Mouse (Mus musculus) hindbrain, embryonic 12.5 days (tissue): ENCODE measurements around the gene Map4k4. TPM values are rescaled to one million over a fixed set of nuclear protein-coding genes. Genes with fewer than 3 reads are reported as not detected.

ENCODE experiments used
- ATAC-seq: fragments of 200-750 bp; cut with Nextera tagmentation; 2 replicates; pipeline ENCODE4 v1.8.0; 2017; ENCODE audit warnings: moderate TSS enrichment; ENCODE audit not compliant: low FRiP score
- H3K27ac ChIP-seq: fragments of 300-500 bp; sonication (generic); 2 replicates; pipeline ENCODE4 v1.5.1; 2016; ENCODE audit warnings: mild to moderate bottlenecking
- H3K27me3 ChIP-seq: fragments of 300-500 bp; sonication (generic); 2 replicates; pipeline ENCODE4 v1.6.1; 2016; ENCODE audit warnings: mild to moderate bottlenecking
- H3K36me3 ChIP-seq: fragments of 300-500 bp; sonication (generic); 2 replicates; pipeline ENCODE4 v1.6.1; 2016; ENCODE audit warnings: mild to moderate bottlenecking
- H3K4me1 ChIP-seq: fragments of 300-500 bp; sonication (generic); 2 replicates; pipeline ENCODE4 v1.6.1; 2016
- H3K4me2 ChIP-seq: fragments of 300-500 bp; sonication (generic); replicated peaks from 2 replicates; pipeline ENCODE4 v1.6.1; 2016; ENCODE audit warnings: mild to moderate bottlenecking
- H3K4me3 ChIP-seq: fragments of 300-500 bp; sonication (generic); 2 replicates; pipeline ENCODE4 v1.5.1; 2016; ENCODE audit warnings: mild to moderate bottlenecking
- H3K9ac ChIP-seq: fragments of 300-500 bp; sonication (generic); 2 replicates; pipeline ENCODE4 v1.6.1; 2016; ENCODE audit warnings: mild to moderate bottlenecking, moderate library complexity
- H3K9me3 ChIP-seq: fragments of 300-500 bp; sonication (generic); replicated peaks from 2 replicates; pipeline ENCODE4 v1.6.1; 2016; ENCODE audit warnings: mild to moderate bottlenecking
- WGBS: fragments of 180-500 bp; shearing (Covaris S2); methylation state at CpG from one replicate; pipeline ENCODE4 v1.1.7; 2016; 5-methylcytosine and 5-hydroxymethylcytosine counted together
- polyA plus RNA-seq: library from polyadenylated mRNA; unstranded; fragments of >200 nt; fragmentation: Nextera tagmentation; extraction: Ambion mirVana; gene quantifications from 2 replicates; pipeline ENCODE4 v1.2.1, GENCODE M21; 2016

Gene Map4k4
- 65.6 and 66.2 TPM in 2 replicates for polyA plus RNA-seq

GRCm38 (mm10) chr1:39900181-39901005, at the start of gene Map4k4:
TSS of gene Map4k4 (plus strand) at chr1:39900913.
- H3K4me3 ChIP-seq = peak within 1 kb of the TSS; percentile 96
- peak within 1 kb of the TSS; percentile 100 for H3K9ac ChIP-seq
- H3K27me3 ChIP-seq = no peaks in the 10 kb centered on the region
- under 1% methylated on average over 78 of the region's 97 CpGs for WGBS
- no peaks in the 10 kb centered on the region for H3K9me3 ChIP-seq
- H3K36me3 ChIP-seq = peaks cover 9% of the 10 kb centered on the region
- peak within 1 kb of the TSS; percentile 100 for H3K27ac ChIP-seq
- H3K4me1 ChIP-seq = peaks cover 33% of the 10 kb centered on the region
- peak; percentile 88 for ATAC-seq
- peak within 1 kb of the TSS; percentile 75 for H3K4me2 ChIP-seq

GRCm38 (mm10) chr1:39855949-39856348, 44.8 kb upstream of the Map4k4 start:
- Histone ChIP-seq H3K4me2 (no peak overlapping the region), H3K27ac (no peak overlapping the region), H3K4me1 (peaks cover 2% of the 10 kb centered on the region; the same call in 1 of the 2 replicates), H3K9me3 (no peaks in the 10 kb centered on the region), H3K4me3 (no peak overlapping the region), H3K27me3 (no peaks in the 10 kb centered on the region), H3K36me3 (no peaks in the 10 kb centered on the region), H3K9ac (no peak overlapping the region)
- no peak for ATAC-seq
- WGBS = 86% methylated on average over 6 of the region's 6 CpGs

- H3K27me3 ChIP-seq = no peaks in the 10 kb centered on the region
- no peak overlapping the region for H3K4me3 ChIP-seq
- no peaks in the 10 kb centered on the region for H3K9me3 ChIP-seq
- H3K4me2 ChIP-seq = no peak overlapping the region
- WGBS = 86% methylated on average over 7 of the region's 7 CpGs
- no peaks in the 10 kb centered on the region for H3K36me3 ChIP-seq
- no peak overlapping the region for H3K9ac ChIP-seq
- H3K27ac ChIP-seq = no peak overlapping the region
- ATAC-seq = no peak
- H3K4me1 ChIP-seq = peaks cover 2% of the 10 kb centered on the region; the same call in 1 of the 2 replicates
Observed at GRCm38 (mm10) chr1:39856795-39857447, 43.8 kb upstream of the Map4k4 start.

- H3K27me3 ChIP-seq = no peaks in the 10 kb centered on the region
- ATAC-seq = no peak
- no peaks in the 10 kb centered on the region for H3K9me3 ChIP-seq
- no peak overlapping the region for H3K4me3 ChIP-seq
- H3K27ac ChIP-seq = no peak overlapping the region
- 91% methylated on average over 6 of the region's 6 CpGs for WGBS
- H3K4me2 ChIP-seq = no peak overlapping the region
- 0 out of 2 replicates have a peak, but pooled peaks cover 2% of the 10 kb centered on the region for H3K4me1 ChIP-seq
- H3K36me3 ChIP-seq = no peaks in the 10 kb centered on the region
- no peak overlapping the region for H3K9ac ChIP-seq
Observed at GRCm38 (mm10) chr1:39857448-39857820, 43.3 kb upstream of the Map4k4 start.

GRCm38 (mm10) chr1:39859213-39859612, 41.5 kb upstream of the Map4k4 start:
- 0 out of 2 replicates have a peak, but pooled peaks cover 2% of the 10 kb centered on the region for H3K4me1 ChIP-seq
- no peak overlapping the region for H3K27ac ChIP-seq
- H3K9me3 ChIP-seq = no peaks in the 10 kb centered on the region
- no peak overlapping the region for H3K4me3 ChIP-seq
- H3K36me3 ChIP-seq = no peaks in the 10 kb centered on the region
- H3K9ac ChIP-seq = no peak overlapping the region
- H3K27me3 ChIP-seq = no peaks in the 10 kb centered on the region
- no peak overlapping the region for H3K4me2 ChIP-seq
- 33% methylated on average over 6 of the region's 6 CpGs for WGBS
- no peak for ATAC-seq

GRCm38 (mm10) chr1:39866367-39867141, 34.2 kb upstream of the Map4k4 start:
- H3K27me3 ChIP-seq = no peaks in the 10 kb centered on the region
- H3K9me3 ChIP-seq = no peaks in the 10 kb centered on the region
- no peak for ATAC-seq
- no peaks in the 10 kb centered on the region for H3K36me3 ChIP-seq
- no peak overlapping the region for H3K4me3 ChIP-seq
- H3K27ac ChIP-seq = no peak overlapping the region
- 87% methylated on average over 9 of the region's 9 CpGs for WGBS
- peaks cover 22% of the 10 kb centered on the region for H3K4me1 ChIP-seq
- no peak overlapping the region for H3K4me2 ChIP-seq
- no peak overlapping the region for H3K9ac ChIP-seq

- Histone ChIP-seq H3K27me3 (no peaks in the 10 kb centered on the region), H3K4me2 (no peak overlapping the region), H3K27ac (no peak overlapping the region), H3K4me1 (peaks cover 22% of the 10 kb centered on the region), H3K36me3 (no peaks in the 10 kb centered on the region), H3K4me3 (no peak overlapping the region), H3K9ac (no peak overlapping the region), H3K9me3 (no peaks in the 10 kb centered on the region)
- no peak for ATAC-seq
- WGBS = 78% methylated on average over 7 of the region's 7 CpGs
Observed at GRCm38 (mm10) chr1:39867142-39867525, 33.6 kb upstream of the Map4k4 start.

GRCm38 (mm10) chr1:39867966-39868593, 32.6 kb upstream of the Map4k4 start:
- no peaks in the 10 kb centered on the region for H3K27me3 ChIP-seq
- ATAC-seq = no peak
- no peak overlapping the region for H3K4me2 ChIP-seq
- H3K9ac ChIP-seq = no peak overlapping the region
- H3K9me3 ChIP-seq = no peaks in the 10 kb centered on the region
- 37% methylated on average over 6 of the region's 6 CpGs for WGBS
- H3K36me3 ChIP-seq = no peaks in the 10 kb centered on the region
- H3K27ac ChIP-seq = no peak overlapping the region
- no peak overlapping the region for H3K4me3 ChIP-seq
- H3K4me1 ChIP-seq = peaks cover 22% of the 10 kb centered on the region

GRCm38 (mm10) chr1:39868825-39869571, 31.7 kb upstream of the Map4k4 start:
- Histone ChIP-seq H3K9ac (no peak overlapping the region), H3K4me1 (peaks cover 22% of the 10 kb centered on the region), H3K4me2 (no peak overlapping the region), H3K4me3 (no peak overlapping the region), H3K27ac (no peak overlapping the region), H3K27me3 (no peaks in the 10 kb centered on the region), H3K9me3 (no peaks in the 10 kb centered on the region), H3K36me3 (no peaks in the 10 kb centered on the region)
- 0 out of 2 replicates have a peak, but pooled peaks have one; percentile 38 for ATAC-seq
- 63% methylated on average over 10 of the region's 10 CpGs for WGBS

- no peak for ATAC-seq
- Histone ChIP-seq H3K9ac (no peak overlapping the region), H3K27me3 (no peaks in the 10 kb centered on the region), H3K27ac (no peak overlapping the region), H3K4me3 (no peak overlapping the region), H3K36me3 (no peaks in the 10 kb centered on the region), H3K9me3 (no peaks in the 10 kb centered on the region), H3K4me1 (peaks cover 22% of the 10 kb centered on the region), H3K4me2 (no peak overlapping the region)
- WGBS = 69% methylated on average over 12 of the region's 12 CpGs
Observed at GRCm38 (mm10) chr1:39869721-39870201, 31.0 kb upstream of the Map4k4 start.

- H3K4me3 ChIP-seq = no peak overlapping the region
- no peak overlapping the region for H3K4me2 ChIP-seq
- WGBS = 67% methylated on average over 3 of the region's 3 CpGs
- H3K27me3 ChIP-seq = no peaks in the 10 kb centered on the region
- H3K9ac ChIP-seq = no peak overlapping the region
- no peaks in the 10 kb centered on the region for H3K9me3 ChIP-seq
- ATAC-seq = no peak
- H3K36me3 ChIP-seq = no peaks in the 10 kb centered on the region
- no peaks in the 10 kb centered on the region for H3K4me1 ChIP-seq
- H3K27ac ChIP-seq = no peak overlapping the region
Observed at GRCm38 (mm10) chr1:39877981-39878380, 22.7 kb upstream of the Map4k4 start.
